Mouse (Mus musculus) liver, adult 2 months (tissue): ENCODE data around the gene Tmem89. TPM values are rescaled to one million over a fixed set of nuclear protein-coding genes. Genes with fewer than 3 reads are reported as not detected.
A peak's percentile ranks its signal among the peaks of the same experiment; 100 is the strongest.

ENCODE experiments used
- DNase-seq: peaks from one replicate; pipeline ENCODE4 v3.0.0-alpha.2; 2011; ENCODE audit warnings: low read depth, low spot score; ENCODE audit errors: extremely low read depth
- H3K27ac ChIP-seq: fragments of 200-500 bp; replicated peaks from 2 replicates; pipeline ENCODE4 v1.5.1; 2012; ENCODE audit warnings: low read depth, mild to moderate bottlenecking, control low read depth, inconsistent platforms, low read length; ENCODE audit not compliant: insufficient read depth
- H3K27me3 ChIP-seq: fragments of 200-500 bp; 2 replicates; pipeline ENCODE4 v1.6.1; 2012; ENCODE audit warnings: mild to moderate bottlenecking, moderate library complexity, low read length, inconsistent platforms; ENCODE audit not compliant: control insufficient read depth, insufficient read depth
- H3K36me3 ChIP-seq: fragments of 200-500 bp; 2 replicates; pipeline ENCODE4 v1.6.1; 2012; ENCODE audit warnings: low read length, inconsistent platforms; ENCODE audit not compliant: control insufficient read depth, insufficient read depth
- H3K4me1 ChIP-seq: fragments of 200-500 bp; 2 replicates; pipeline ENCODE4 v1.6.1; 2011; ENCODE audit warnings: low read length; ENCODE audit not compliant: control insufficient read depth, insufficient read depth
- H3K4me3 ChIP-seq: fragments of 200-500 bp; 2 replicates; pipeline ENCODE4 v1.5.1; 2011; ENCODE audit warnings: low read depth, mild to moderate bottlenecking, control low read depth, low read length, moderate library complexity; ENCODE audit not compliant: insufficient read depth
- H3K79me2 ChIP-seq: fragments of 200-500 bp; 2 replicates; pipeline ENCODE4 v1.6.1; 2012; ENCODE audit warnings: inconsistent platforms, mild to moderate bottlenecking, low read length, moderate library complexity; ENCODE audit not compliant: control insufficient read depth, insufficient read depth
- H3K9ac ChIP-seq: fragments of 200-500 bp; 2 replicates; pipeline ENCODE4 v1.6.1; 2012; ENCODE audit warnings: low read depth, mild to moderate bottlenecking, control low read depth, inconsistent platforms, low read length
- CTCF ChIP-seq: fragments of 200-500 bp; IDR thresholded peaks from 2 replicates; pipeline ENCODE4 v1.5.1; 2011; ENCODE audit warnings: low read depth, low read length, control low read depth
- POLR2A ChIP-seq: fragments of 200-500 bp; IDR thresholded peaks from 2 replicates; pipeline ENCODE4 v1.6.1; 2011; ENCODE audit warnings: low read length, control low read depth; ENCODE audit not compliant: insufficient read depth; ENCODE audit errors: extremely low read depth
- WGBS: fragments of 180-500 bp; shearing (Covaris S2); methylation state at CpG from one replicate; pipeline ENCODE4 v1.1.7; 2018; 5-methylcytosine and 5-hydroxymethylcytosine counted together
- polyA plus RNA-seq: library from polyadenylated mRNA; depleted of rRNA; stranded (reverse); fragments of >200 nt; gene quantifications from 2 replicates; pipeline ENCODE4 v1.2.3, GENCODE M21; 2012; rRNA removed
- total RNA-seq: library from RNA; depleted of rRNA; stranded (reverse); fragments of >200 nt; gene quantifications from 2 replicates; pipeline ENCODE4 v1.2.3, GENCODE M21; 2014; rRNA removed

The Tmem89 gene
- total RNA-seq (not detected in 2 replicates), polyA plus RNA-seq (0.12 TPM in 1 of 2 replicates, not detected in the other)

GRCm38 (mm10) chr9:108914491-108914890 lies at the start of gene Tmem89:
Gene Tmem89 (plus strand): TSS chr9:108914619.
- Histone ChIP-seq H3K27me3 (no peaks in the 10 kb centered on the region), H3K9ac (no peak within 1 kb of the TSS), H3K4me1 (peaks cover 2% of the 10 kb centered on the region; the same call in 1 of the 2 replicates), H3K36me3 (no peaks in the 10 kb centered on the region), H3K4me3 (no peak within 1 kb of the TSS), H3K79me2 (no peaks in the 10 kb centered on the region), H3K27ac (no peak within 1 kb of the TSS)
- TF ChIP-seq CTCF (no peak), POLR2A (no peak)
- DNase-seq = peak; percentile 38
- WGBS = 59% methylated on average over 6 of the region's 6 CpGs

- no peaks in the 10 kb centered on the region for H3K36me3 ChIP-seq
- H3K79me2 ChIP-seq = no peaks in the 10 kb centered on the region
- no peak for TF ChIP-seq CTCF
- TF ChIP-seq POLR2A = no peak
- DNase-seq = peak; percentile 37
- H3K27ac ChIP-seq = no peak overlapping the region
- WGBS = 43% methylated on average over 6 of the region's 6 CpGs
- H3K4me3 ChIP-seq = no peak overlapping the region
- no peaks in the 10 kb centered on the region for H3K27me3 ChIP-seq
- H3K9ac ChIP-seq = no peak overlapping the region
- peaks cover 2% of the 10 kb centered on the region; the same call in 1 of the 2 replicates for H3K4me1 ChIP-seq
Observed at GRCm38 (mm10) chr9:108912308-108912707, 2.1 kb upstream of the Tmem89 start.

- no peak for TF ChIP-seq POLR2A
- no peak for TF ChIP-seq CTCF
- Histone ChIP-seq H3K27me3 (no peaks in the 10 kb centered on the region), H3K36me3 (no peaks in the 10 kb centered on the region), H3K4me3 (no peak overlapping the region), H3K27ac (no peak overlapping the region), H3K4me1 (peaks cover 2% of the 10 kb centered on the region; the same call in 1 of the 2 replicates), H3K9ac (no peak overlapping the region), H3K79me2 (no peaks in the 10 kb centered on the region)
- no peak for DNase-seq
- 87% methylated on average over 7 of the region's 7 CpGs for WGBS
Observed at GRCm38 (mm10) chr9:108913161-108913560, 1.3 kb upstream of the Tmem89 start.

GRCm38 (mm10) chr9:108913621-108914020 lies 798 bp upstream of the Tmem89 start:
- Histone ChIP-seq H3K36me3 (no peaks in the 10 kb centered on the region), H3K27me3 (no peaks in the 10 kb centered on the region), H3K79me2 (no peaks in the 10 kb centered on the region), H3K4me1 (peaks cover 2% of the 10 kb centered on the region; the same call in 1 of the 2 replicates), H3K27ac (no peak overlapping the region), H3K9ac (no peak overlapping the region), H3K4me3 (no peak overlapping the region)
- 19% methylated on average over 10 of the region's 10 CpGs for WGBS
- peak; percentile 79 for DNase-seq
- no peak for TF ChIP-seq POLR2A
- TF ChIP-seq CTCF = no peak

GRCm38 (mm10) chr9:108925897-108926296 lies 11.5 kb downstream of the Tmem89 start:
- peaks cover 2% of the 10 kb centered on the region; the same call in 1 of the 2 replicates for H3K27me3 ChIP-seq
- WGBS = 21% methylated on average over 8 of the region's 8 CpGs
- no peaks in the 10 kb centered on the region for H3K79me2 ChIP-seq
- no peak overlapping the region for H3K9ac ChIP-seq
- no peak overlapping the region for H3K4me3 ChIP-seq
- no peaks in the 10 kb centered on the region for H3K36me3 ChIP-seq
- no peak for TF ChIP-seq CTCF
- no peak for TF ChIP-seq POLR2A
- no peaks in the 10 kb centered on the region; the same call in 1 of the 2 replicates for H3K4me1 ChIP-seq
- no peak overlapping the region for H3K27ac ChIP-seq
- peak; percentile 60 for DNase-seq

- TF ChIP-seq CTCF (no peak), POLR2A (no peak)
- Histone ChIP-seq H3K79me2 (no peaks in the 10 kb centered on the region), H3K27me3 (no peaks in the 10 kb centered on the region), H3K4me3 (no peak overlapping the region), H3K27ac (no peak overlapping the region), H3K36me3 (no peaks in the 10 kb centered on the region), H3K9ac (no peak overlapping the region), H3K4me1 (no peaks in the 10 kb centered on the region; the same call in 1 of the 2 replicates)
- WGBS = 91% methylated on average over 3 of the region's 3 CpGs
- DNase-seq = no peak
Observed at GRCm38 (mm10) chr9:108928424-108928823, 14.0 kb downstream of the Tmem89 start.
